In the genomic region with DNA sequence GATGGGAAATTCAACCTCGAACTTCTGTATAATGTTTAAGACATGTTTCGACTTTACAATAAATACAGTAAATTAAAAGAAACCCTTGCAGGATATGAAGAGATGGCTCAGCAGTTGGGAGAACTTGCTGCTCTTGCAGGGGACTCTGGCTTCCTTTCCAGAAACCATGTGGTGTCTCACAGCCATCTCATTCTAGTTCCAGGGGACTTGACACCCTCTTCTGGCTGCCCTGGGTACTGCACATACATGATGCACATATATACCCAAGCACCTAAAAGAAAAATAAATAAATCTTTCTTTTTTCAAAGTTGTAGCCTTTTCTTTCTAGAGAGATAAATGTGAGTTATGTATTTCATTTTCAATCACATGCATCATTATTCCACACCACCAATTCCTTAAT, we compare ENCODE assay signal across 17 mouse cellular contexts.
DNase-seq lines count a peak whose midpoint lies in the region; ATAC-seq and TF ChIP-seq lines count a peak whose summit lies in the region.
"Had no signal": no experiment of that assay in that cellular context is flagged by ENCODE, and none has a peak within 500 bp of the region (broad histone marks: within the 10 kb centered on the region; RNA-seq: fewer than 3 reads in every experiment).

No protein-coding gene starts in this region.

- H3K9ac ChIP-seq in forebrain, embryonic 11.5 days (ENCODE audit: low read length) = no peak overlapping the region
- no peak overlapping the region for H3K9ac ChIP-seq in forebrain, embryonic 12.5 days

- no peak overlapping the region for H3K4me2 ChIP-seq in forebrain, embryonic 11.5 days (ENCODE audit: low read depth, low read length, severe bottlenecking)
- H3K4me2 ChIP-seq in forebrain, embryonic 12.5 days = no peak overlapping the region

- ATAC-seq in forebrain, embryonic 11.5 days (replicated peaks; ENCODE audit: low FRiP score) = no peak
- no peak for ATAC-seq in forebrain, embryonic 12.5 days (ENCODE audit: low FRiP score)
- ATAC-seq: CD4-positive, CD25-positive, alpha-beta regulatory T cell, adult 4 months had no signal

- TF ChIP-seq CTCF in left cerebral cortex, adult 2 months (IDR thresholded peaks at IDR 0.05) = peak; percentile 43
- no peak for TF ChIP-seq CTCF in lung, adult 2 months (IDR thresholded peaks at IDR 0.05; ENCODE audit: insufficient read depth, low read length)

- TF ChIP-seq POLR2A in lung, adult 2 months (IDR thresholded peaks at IDR 0.05; ENCODE audit: borderline replicate concordance, extremely low read depth, low read depth, low read length) = no peak

- H3K4me3 ChIP-seq in forebrain, embryonic 11.5 days (ENCODE audit: low read depth, low read length) = no peak overlapping the region
- no peak overlapping the region for H3K4me3 ChIP-seq in forebrain, embryonic 12.5 days (replicated peaks)
- no peak overlapping the region for H3K4me3 ChIP-seq in left cerebral cortex, adult 2 months
- no peak overlapping the region for H3K4me3 ChIP-seq in lung, adult 2 months (replicated peaks; ENCODE audit: extremely low read depth, low read depth, low read length)
- H3K4me3 ChIP-seq: myocyte had no signal

- WGBS in forebrain, embryonic 11.5 days = 94% methylated on average over 2 of the region's 2 CpGs
- WGBS in forebrain, embryonic 12.5 days = 91% methylated on average over 2 of the region's 2 CpGs
- 90% methylated on average over 2 of the region's 2 CpGs for WGBS in lung, adult 2 months

- H3K9me3 ChIP-seq in forebrain, embryonic 11.5 days (ENCODE audit: control insufficient read depth, low read length) = no peaks in the 10 kb centered on the region
- no peaks in the 10 kb centered on the region for H3K9me3 ChIP-seq in forebrain, embryonic 12.5 days

- intact Hi-C loops in left cerebral cortex, adult 2 months (cut with DNase I) = no loop called here
- intact Hi-C loops in left cerebral cortex, postnatal 36 days (cut with DNase I) = no loop called here

- no peaks in the 10 kb centered on the region for H3K36me3 ChIP-seq in forebrain, embryonic 11.5 days (ENCODE audit: control insufficient read depth, insufficient read depth, low read length)
- H3K36me3 ChIP-seq in forebrain, embryonic 12.5 days (replicated peaks) = no peaks in the 10 kb centered on the region

- H3K27ac ChIP-seq in forebrain, embryonic 11.5 days (ENCODE audit: low read depth, low read length) = no peak overlapping the region
- H3K27ac ChIP-seq in forebrain, embryonic 12.5 days = no peak overlapping the region
- H3K27ac ChIP-seq in left cerebral cortex, adult 2 months = no peak overlapping the region
- H3K27ac ChIP-seq: macrophage had no signal

- DNase-seq in forebrain, embryonic 11.5 days (ENCODE audit: low spot score) = peak; percentile 53
- DNase-seq in left cerebral cortex, adult 2 months (ENCODE audit: extremely low spot score in 1 of 2, low spot score in 2 of 2) = no peak
- DNase-seq in left cerebral cortex, postnatal 36 days (ENCODE audit: low spot score in 2 of 2) = no peak
- peak; percentile 13 for DNase-seq in thymus, postnatal 4 days
- DNase-seq in thymus, postnatal 0 days (ENCODE audit: low spot score) = no peak
- DNase-seq in lung, adult 2 months = no peak
- no peak for DNase-seq in lung, postnatal 10 days
- DNase-seq: cerebellum, adult 9-10 months; heart, adult 18-20 months; heart, postnatal 36 days; kidney, adult 18-20 months; liver; thymus, adult 2 months had no signal

- no peaks in the 10 kb centered on the region for H3K4me1 ChIP-seq in forebrain, embryonic 11.5 days (replicated peaks; ENCODE audit: control insufficient read depth, insufficient read depth, low read length)
- H3K4me1 ChIP-seq in forebrain, embryonic 12.5 days = no peaks in the 10 kb centered on the region
- H3K4me1 ChIP-seq in lung, adult 2 months (ENCODE audit: control insufficient read depth, insufficient read depth, low read length) = no peaks in the 10 kb centered on the region

- no peaks in the 10 kb centered on the region for H3K27me3 ChIP-seq in forebrain, embryonic 11.5 days (ENCODE audit: control insufficient read depth, insufficient read depth, low read length)
- H3K27me3 ChIP-seq in forebrain, embryonic 12.5 days = no peaks in the 10 kb centered on the region

Comparison
In these comparisons a context has a peak if more than half of its experiments do, and no peak if none do; other contexts are left out.
1. DNase-seq: peak in forebrain, embryonic 11.5 days (single experiment) and thymus, postnatal 4 days (single experiment); none in left cerebral cortex, adult 2 months (0 of 2), left cerebral cortex, postnatal 36 days (0 of 2), thymus, postnatal 0 days (single experiment), lung, adult 2 months (single experiment) and lung, postnatal 10 days (single experiment).